Mouse (Mus musculus): ENCODE results near the gene Klhl22. TPM values are rescaled to one million over a fixed set of nuclear protein-coding genes. Genes with fewer than 3 reads are reported as not detected.

The Klhl22 gene
- total and polyA plus RNA-seq, 3 experiments: 17.3 to 23.6 (median 18.6) TPM

DNA sequence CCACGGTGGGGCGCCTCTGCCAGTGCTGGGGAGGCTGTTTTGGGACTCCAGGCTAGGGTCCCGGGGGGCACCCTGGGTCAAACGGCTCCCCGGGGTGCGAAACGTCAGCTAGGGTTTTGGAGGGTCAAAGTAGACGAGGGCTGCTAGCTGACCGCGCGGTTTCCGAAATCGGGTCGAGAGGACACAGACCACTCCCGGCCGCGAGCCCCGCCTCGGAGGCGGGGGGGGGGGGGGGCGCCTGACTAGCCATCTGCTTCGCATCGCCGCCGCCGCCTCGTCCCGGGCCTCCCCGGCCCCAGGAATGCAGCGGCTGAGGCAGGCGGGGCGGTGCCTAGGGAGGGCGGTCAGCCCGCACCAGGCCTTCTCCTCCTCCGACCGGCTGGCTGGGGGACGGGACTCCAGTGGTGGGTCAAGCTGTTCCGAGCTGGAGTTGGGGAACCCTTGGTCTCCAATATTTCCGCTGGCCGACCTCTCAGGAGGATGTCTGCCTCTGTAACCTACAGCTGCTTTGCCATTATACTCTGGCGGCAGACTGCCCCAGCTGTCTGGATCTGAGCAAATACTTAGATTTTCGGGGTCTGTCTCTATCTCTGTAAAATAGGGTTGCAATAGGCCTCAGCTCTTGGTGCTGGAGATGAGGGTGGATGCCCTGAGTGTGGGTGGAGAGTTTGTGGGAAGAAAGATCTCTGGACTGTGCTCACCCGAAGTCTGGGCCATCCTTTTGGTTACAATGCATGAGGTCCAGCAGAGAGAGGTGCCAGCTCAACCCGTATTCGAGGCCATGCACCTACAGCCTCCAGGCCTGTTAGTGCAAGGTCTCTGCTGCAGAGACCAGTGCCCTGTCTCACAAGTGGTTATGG, 39.1 kb downstream of the Klhl22 start:
- Histone ChIP-seq H3K9ac (ENCODE audit: low read depth, low read length) (peak overlapping the region; percentile 85), H3K27ac (peak overlapping the region; percentile 81), H3K4me3 (peak overlapping the region; percentile 59), H3K79me2 (replicated peaks; ENCODE audit: control insufficient read depth, insufficient read depth, low read length) (no peaks in the 10 kb centered on the region), H3K4me1 (ENCODE audit: control insufficient read depth, insufficient read depth, low read length) (peaks cover 5% of the 10 kb centered on the region), H3K36me3 (ENCODE audit: control insufficient read depth, insufficient read depth, low read length) (no peaks in the 10 kb centered on the region), H3K27me3 (ENCODE audit: control insufficient read depth, insufficient read depth, low read length) (peaks cover 12% of the 10 kb centered on the region)
- intact Hi-C loops (cut with DNase I): loop anchor here (5.0 kb wide), 1 partner anchor 36 kb away; no protein-coding TSS in a partner anchor
- WGBS: 18% methylated on average over 33 of the region's 45 CpGs
- no peak for TF ChIP-seq EP300 (IDR thresholded peaks at IDR 0.05; ENCODE audit: insufficient read depth, low read depth, low read length)
- TF ChIP-seq POLR2A (IDR thresholded peaks at IDR 0.05; ENCODE audit: insufficient read depth, low read depth, low read length): no peak
- TF ChIP-seq CTCF (IDR thresholded peaks at IDR 0.05): no peak
- DNase-seq: peak; percentile 77 to 82

DNA sequence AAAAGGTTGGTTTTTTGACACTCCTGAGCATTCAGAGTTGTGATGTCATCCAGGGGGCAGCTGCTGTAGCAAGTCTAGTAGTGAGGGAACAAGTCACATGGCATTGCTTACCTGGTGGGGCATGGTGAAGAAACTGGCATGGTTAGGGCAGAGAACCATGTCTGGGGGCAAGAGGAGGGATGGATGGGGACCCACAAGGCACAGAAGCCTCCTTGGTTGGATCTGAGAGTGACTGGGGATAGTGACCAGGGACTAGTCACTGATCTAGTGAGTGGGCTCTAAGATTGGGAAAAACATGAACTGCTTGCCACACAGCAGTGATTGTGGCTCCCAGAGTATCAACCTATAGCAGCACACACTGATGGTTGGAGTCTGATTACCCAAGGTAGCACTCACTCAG, 40.2 kb downstream of the Klhl22 start:
- H3K36me3 ChIP-seq (ENCODE audit: control insufficient read depth, insufficient read depth, low read length): no peaks in the 10 kb centered on the region
- no peak for DNase-seq
- no peak overlapping the region for H3K9ac ChIP-seq (ENCODE audit: low read depth, low read length)
- H3K4me3 ChIP-seq: no peak overlapping the region
- H3K79me2 ChIP-seq (replicated peaks; ENCODE audit: control insufficient read depth, insufficient read depth, low read length): no peaks in the 10 kb centered on the region
- TF ChIP-seq CTCF (IDR thresholded peaks at IDR 0.05) (no peak), POLR2A (IDR thresholded peaks at IDR 0.05; ENCODE audit: insufficient read depth, low read depth, low read length) (no peak), EP300 (IDR thresholded peaks at IDR 0.05; ENCODE audit: insufficient read depth, low read depth, low read length) (no peak)
- H3K27ac ChIP-seq: no peak overlapping the region
- peaks cover 12% of the 10 kb centered on the region for H3K27me3 ChIP-seq (ENCODE audit: control insufficient read depth, insufficient read depth, low read length)
- intact Hi-C loops (cut with DNase I): loop anchor here (5.0 kb wide), 1 partner anchor 37 kb away; no protein-coding TSS in a partner anchor
- H3K4me1 ChIP-seq (ENCODE audit: control insufficient read depth, insufficient read depth, low read length): peaks cover 6% of the 10 kb centered on the region

DNA sequence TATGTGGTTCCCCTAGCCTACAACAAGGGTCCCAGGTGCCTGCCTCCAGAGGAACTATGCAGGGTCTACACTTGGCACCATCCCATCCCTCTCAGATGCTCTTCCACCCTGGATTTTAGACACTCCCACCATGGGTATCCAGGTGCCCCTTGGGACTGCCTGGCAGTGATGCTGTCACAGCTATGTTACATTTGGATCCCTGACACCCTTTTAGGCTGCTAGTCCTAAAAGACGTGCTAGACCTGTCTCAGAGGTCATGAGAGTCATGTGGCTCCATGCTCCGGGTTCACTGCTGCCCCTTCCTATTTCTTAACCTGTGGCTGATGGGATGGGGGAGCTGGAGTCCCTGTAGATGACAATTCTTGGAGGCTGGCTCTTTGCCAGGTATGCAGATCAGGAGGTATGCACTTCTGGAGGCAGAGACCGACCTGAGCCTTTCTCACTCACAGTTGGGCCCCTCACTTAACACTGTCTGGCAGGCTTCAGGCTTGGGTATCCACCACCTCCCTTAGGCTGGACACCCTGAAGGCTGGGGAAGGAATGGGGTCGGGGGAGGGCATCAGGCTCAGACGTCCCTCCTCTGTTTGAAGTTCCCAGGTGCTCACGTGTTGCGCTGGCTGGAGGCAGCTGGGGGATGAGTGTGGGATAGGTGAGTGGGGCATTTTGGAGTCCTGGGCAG, 42.5 kb downstream of the Klhl22 start:
- intact Hi-C loops (cut with DNase I): loop anchor here (2.0 kb wide), 1 partner anchor 31 kb away; no protein-coding TSS in a partner anchor
- Histone ChIP-seq H3K4me3 (no peak overlapping the region), H3K4me1 (ENCODE audit: control insufficient read depth, insufficient read depth, low read length) (peaks cover 6% of the 10 kb centered on the region)

DNA sequence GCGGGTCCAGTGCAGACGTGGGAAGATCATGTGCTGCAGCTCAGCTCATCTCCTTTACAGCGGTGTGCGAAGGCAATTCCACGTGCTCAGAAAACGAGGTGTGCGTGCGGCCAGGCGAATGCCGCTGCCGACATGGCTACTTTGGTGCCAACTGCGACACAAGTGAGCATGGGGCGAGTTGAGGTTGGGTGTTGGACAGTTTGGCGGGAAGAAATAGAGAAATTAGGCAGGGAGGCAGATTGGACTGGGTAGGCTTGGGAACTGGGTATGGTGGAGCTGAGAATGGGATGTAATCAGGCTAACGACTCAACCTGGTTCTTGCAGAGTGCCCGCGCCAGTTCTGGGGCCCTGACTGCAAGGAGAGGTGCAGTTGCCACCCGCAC, 43.0 kb downstream of the Klhl22 start:
- Histone ChIP-seq H3K27ac (no peak overlapping the region), H3K4me1 (ENCODE audit: control insufficient read depth, insufficient read depth, low read length) (peaks cover 6% of the 10 kb centered on the region), H3K4me3 (peak overlapping the region; percentile 47), H3K9ac (ENCODE audit: low read depth, low read length) (peak overlapping the region; percentile 42; the same call in 1 of the 2 replicates), H3K36me3 (ENCODE audit: control insufficient read depth, insufficient read depth, low read length) (no peaks in the 10 kb centered on the region), H3K27me3 (ENCODE audit: control insufficient read depth, insufficient read depth, low read length) (peaks cover 14% of the 10 kb centered on the region), H3K79me2 (replicated peaks; ENCODE audit: control insufficient read depth, insufficient read depth, low read length) (no peaks in the 10 kb centered on the region)
- intact Hi-C loops (cut with DNase I): loop anchor here (2.0 kb wide), 1 partner anchor 32 kb away; no protein-coding TSS in a partner anchor
- no peak for TF ChIP-seq POLR2A (IDR thresholded peaks at IDR 0.05; ENCODE audit: insufficient read depth, low read depth, low read length)
- TF ChIP-seq EP300 (IDR thresholded peaks at IDR 0.05; ENCODE audit: insufficient read depth, low read depth, low read length): no peak
- TF ChIP-seq CTCF (IDR thresholded peaks at IDR 0.05): no peak
- DNase-seq: no peak
- WGBS: 43% methylated on average over 18 of the region's 18 CpGs

More for the DNA sequence above, 42.5 kb downstream of the Klhl22 start:
- Histone ChIP-seq H3K27ac (no peak overlapping the region), H3K9ac (ENCODE audit: low read depth, low read length) (no peak overlapping the region), H3K36me3 (ENCODE audit: control insufficient read depth, insufficient read depth, low read length) (no peaks in the 10 kb centered on the region), H3K27me3 (ENCODE audit: control insufficient read depth, insufficient read depth, low read length) (peaks cover 15% of the 10 kb centered on the region), H3K79me2 (replicated peaks; ENCODE audit: control insufficient read depth, insufficient read depth, low read length) (no peaks in the 10 kb centered on the region)
- 32% methylated on average over 7 of the region's 7 CpGs for whole genome bisulfite sequencing
- TF ChIP-seq CTCF (IDR thresholded peaks at IDR 0.05) (no peak), POLR2A (IDR thresholded peaks at IDR 0.05; ENCODE audit: insufficient read depth, low read depth, low read length) (no peak), EP300 (IDR thresholded peaks at IDR 0.05; ENCODE audit: insufficient read depth, low read depth, low read length) (no peak)
- no peak for DNase-seq

DNA sequence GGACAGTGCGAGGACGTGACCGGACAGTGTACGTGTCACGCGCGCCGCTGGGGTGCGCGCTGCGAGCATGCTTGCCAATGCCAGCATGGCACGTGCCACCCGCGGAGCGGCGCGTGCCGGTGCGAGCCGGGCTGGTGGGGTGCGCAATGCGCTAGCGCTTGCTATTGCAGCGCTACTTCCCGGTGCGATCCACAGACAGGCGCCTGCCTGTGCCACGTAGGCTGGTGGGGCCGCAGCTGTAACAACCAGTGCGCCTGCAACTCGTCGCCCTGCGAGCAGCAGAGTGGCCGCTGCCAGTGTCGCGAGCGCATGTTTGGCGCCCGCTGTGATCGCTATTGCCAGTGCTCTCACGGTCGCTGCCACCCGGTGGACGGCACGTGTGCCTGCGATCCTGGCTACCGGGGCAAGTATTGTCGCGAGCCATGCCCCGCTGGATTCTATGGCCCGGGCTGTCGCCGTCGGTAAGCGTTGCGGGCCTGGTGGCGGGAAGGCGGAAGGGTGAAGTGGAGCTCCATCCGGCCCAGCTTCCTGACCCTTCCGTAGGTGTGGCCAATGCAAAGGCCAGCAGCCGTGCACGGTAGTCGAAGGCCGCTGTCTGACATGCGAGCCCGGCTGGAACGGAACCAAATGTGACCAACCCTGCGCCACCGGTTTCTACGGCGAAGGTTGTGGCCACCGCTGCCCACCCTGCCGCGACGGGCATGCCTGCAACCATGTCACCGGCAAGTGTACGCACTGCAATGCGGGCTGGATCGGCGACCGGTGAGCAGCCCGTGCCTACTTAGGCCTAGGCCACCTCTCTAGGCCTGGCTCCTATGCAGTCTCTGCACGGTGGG, 43.6 kb downstream of the Klhl22 start:
- 21% methylated on average over 83 of the region's 83 CpGs for WGBS
- intact Hi-C loops (cut with DNase I): loop anchor here (2.0 kb wide), 1 partner anchor 32 kb away; no protein-coding TSS in a partner anchor
- H3K9ac ChIP-seq (ENCODE audit: low read depth, low read length): peak overlapping the region; percentile 45
- H3K27me3 ChIP-seq (ENCODE audit: control insufficient read depth, insufficient read depth, low read length): peaks cover 14% of the 10 kb centered on the region
- DNase-seq: peak; percentile 61 to 64
- TF ChIP-seq POLR2A (IDR thresholded peaks at IDR 0.05; ENCODE audit: insufficient read depth, low read depth, low read length) (no peak), EP300 (IDR thresholded peaks at IDR 0.05; ENCODE audit: insufficient read depth, low read depth, low read length) (no peak), CTCF (IDR thresholded peaks at IDR 0.05) (peak; percentile 39)
- no peak overlapping the region for H3K27ac ChIP-seq
- no peaks in the 10 kb centered on the region for H3K36me3 ChIP-seq (ENCODE audit: control insufficient read depth, insufficient read depth, low read length)
- H3K4me1 ChIP-seq (ENCODE audit: control insufficient read depth, insufficient read depth, low read length): peaks cover 6% of the 10 kb centered on the region
- H3K4me3 ChIP-seq: peak overlapping the region; percentile 47
- H3K79me2 ChIP-seq (replicated peaks; ENCODE audit: control insufficient read depth, insufficient read depth, low read length): no peaks in the 10 kb centered on the region
